Mouse (Mus musculus): ENCODE measurements around the gene Thumpd2. TPM values are rescaled to one million over a fixed set of nuclear protein-coding genes. Genes with fewer than 3 reads are reported as not detected.

Thumpd2 gene
- polyA plus RNA-seq, 1 experiment from 2014 or later = 15.0 TPM

DNA sequence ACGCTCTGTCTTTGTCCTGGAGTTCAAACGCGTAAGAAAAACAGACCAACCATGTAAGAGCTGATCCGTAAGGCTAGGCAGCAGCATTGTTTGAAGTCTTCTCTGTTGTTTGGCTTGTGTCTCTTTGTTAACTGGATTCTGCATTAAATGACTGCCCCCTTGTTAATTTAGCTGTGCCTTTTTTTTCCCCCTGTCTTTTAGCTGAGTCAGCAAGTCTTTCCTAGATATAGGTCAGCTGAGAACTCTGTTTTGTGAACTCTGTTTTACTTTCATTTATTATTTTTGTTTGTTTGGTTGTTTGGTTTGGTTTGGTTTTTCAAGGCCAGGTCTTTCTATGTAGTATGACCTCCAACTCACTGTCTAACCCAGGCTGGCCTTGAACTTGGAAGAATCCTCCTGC lies 63.2 kb downstream of the Thumpd2 start:
- DNase-seq (ENCODE audit: low spot score) = no peak
- WGBS = 95% methylated on average over 4 of the region's 4 CpGs
- no peak overlapping the region for H3K9ac ChIP-seq (ENCODE audit: low read length)
- no peak overlapping the region for H3K4me2 ChIP-seq (ENCODE audit: low read depth, severe bottlenecking)
- no peaks in the 10 kb centered on the region for H3K27me3 ChIP-seq (ENCODE audit: control insufficient read depth, insufficient read depth, low read length)
- H3K27ac ChIP-seq (replicated peaks; ENCODE audit: low read depth, low read length) = no peak overlapping the region
- H3K4me1 ChIP-seq (ENCODE audit: control insufficient read depth, insufficient read depth, low read length) = no peaks in the 10 kb centered on the region
- ATAC-seq (ENCODE audit: insufficient number of reproducible peaks, low FRiP score, low TSS enrichment, low read depth) = no peak
- H3K36me3 ChIP-seq (ENCODE audit: control insufficient read depth, insufficient read depth, low read length) = no peaks in the 10 kb centered on the region
- no peak overlapping the region for H3K4me3 ChIP-seq (ENCODE audit: low read depth, low read length)
- no peaks in the 10 kb centered on the region for H3K9me3 ChIP-seq (ENCODE audit: control insufficient read depth, low read length)

DNA sequence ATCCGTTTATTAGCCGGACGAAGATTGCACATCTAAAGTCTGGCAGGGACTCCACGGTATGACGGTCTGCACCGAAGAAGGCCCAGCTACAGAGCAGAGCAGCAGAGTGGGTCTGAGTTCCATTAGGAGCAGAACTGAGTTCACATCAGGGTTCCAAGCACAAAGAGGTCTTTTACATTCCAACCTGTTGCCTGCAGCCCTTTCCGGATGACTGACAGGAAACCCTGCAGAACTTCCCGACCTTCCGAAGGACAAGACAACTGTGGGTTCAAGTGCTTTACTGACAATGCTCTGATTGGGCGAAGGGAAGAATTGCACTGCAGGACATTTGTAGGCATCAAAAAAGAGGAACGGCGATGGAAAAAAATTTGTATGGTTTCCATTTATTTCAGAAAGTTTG lies 63.9 kb downstream of the Thumpd2 start:
- no peak for DNase-seq (ENCODE audit: low spot score)
- Histone ChIP-seq H3K27ac (replicated peaks; ENCODE audit: low read depth, low read length) (no peak overlapping the region), H3K27me3 (ENCODE audit: control insufficient read depth, insufficient read depth, low read length) (no peaks in the 10 kb centered on the region), H3K9me3 (ENCODE audit: control insufficient read depth, low read length) (no peaks in the 10 kb centered on the region), H3K4me3 (ENCODE audit: low read depth, low read length) (no peak overlapping the region), H3K4me2 (ENCODE audit: low read depth, severe bottlenecking) (no peak overlapping the region), H3K36me3 (ENCODE audit: control insufficient read depth, insufficient read depth, low read length) (no peaks in the 10 kb centered on the region), H3K4me1 (ENCODE audit: control insufficient read depth, insufficient read depth, low read length) (no peaks in the 10 kb centered on the region), H3K9ac (ENCODE audit: low read length) (no peak overlapping the region)
- ATAC-seq (ENCODE audit: insufficient number of reproducible peaks, low FRiP score, low TSS enrichment, low read depth) = no peak
- 89% methylated on average over 12 of the region's 12 CpGs for WGBS

DNA sequence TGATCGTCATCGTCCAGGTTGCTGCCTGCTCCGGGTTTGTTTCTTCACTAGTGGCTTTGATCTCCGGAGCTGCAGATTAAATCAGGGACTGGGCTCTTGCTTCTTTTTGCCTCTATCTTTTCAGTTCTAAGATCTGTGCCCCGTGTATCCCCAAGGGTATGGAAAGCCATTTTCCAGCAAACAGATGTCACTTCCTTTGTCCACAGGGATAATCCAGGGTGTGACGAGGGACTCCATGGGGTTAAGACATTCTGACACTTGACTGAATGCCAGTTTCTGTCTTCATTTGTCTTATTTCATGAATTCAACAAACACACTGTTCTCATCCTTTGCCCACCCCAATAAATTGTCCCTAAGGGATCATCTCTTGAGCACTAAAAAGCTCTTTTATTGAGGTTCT lies 65.9 kb downstream of the Thumpd2 start:
- ATAC-seq (ENCODE audit: insufficient number of reproducible peaks, low FRiP score, low TSS enrichment, low read depth) (no peak), DNase-seq (ENCODE audit: low spot score) (no peak)
- no peak overlapping the region for H3K27ac ChIP-seq (replicated peaks; ENCODE audit: low read depth, low read length)
- no peak overlapping the region for H3K4me3 ChIP-seq (ENCODE audit: low read depth, low read length)
- no peaks in the 10 kb centered on the region for H3K9me3 ChIP-seq (ENCODE audit: control insufficient read depth, low read length)
- 55% methylated on average over 6 of the region's 6 CpGs for WGBS
- H3K4me2 ChIP-seq (ENCODE audit: low read depth, severe bottlenecking) = no peak overlapping the region
- no peaks in the 10 kb centered on the region for H3K27me3 ChIP-seq (ENCODE audit: control insufficient read depth, insufficient read depth, low read length)
- no peak overlapping the region for H3K9ac ChIP-seq (ENCODE audit: low read length)
- H3K4me1 ChIP-seq (ENCODE audit: control insufficient read depth, insufficient read depth, low read length) = no peaks in the 10 kb centered on the region
- H3K36me3 ChIP-seq (ENCODE audit: control insufficient read depth, insufficient read depth, low read length) = no peaks in the 10 kb centered on the region

DNA sequence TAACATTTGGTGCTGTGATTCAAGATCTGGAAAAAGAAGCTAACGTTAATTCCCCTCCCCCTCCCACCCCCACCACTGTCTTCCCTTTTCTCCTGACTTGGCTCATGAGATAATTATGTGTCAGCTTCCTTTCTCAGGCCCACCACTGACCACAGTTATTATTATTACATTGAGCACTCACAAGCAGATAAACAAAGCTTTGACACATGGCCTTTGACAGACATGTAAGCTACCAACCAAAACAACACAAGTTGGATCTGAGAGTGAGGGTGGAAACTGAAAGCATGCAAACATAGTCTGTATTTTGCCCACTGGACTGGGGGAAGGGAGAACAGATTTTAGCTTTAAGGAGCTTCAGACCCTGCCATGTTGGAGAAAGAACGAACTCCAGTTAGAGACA lies 67.7 kb downstream of the Thumpd2 start:
- Histone ChIP-seq H3K4me2 (ENCODE audit: low read depth, severe bottlenecking) (no peak overlapping the region), H3K36me3 (ENCODE audit: control insufficient read depth, insufficient read depth, low read length) (no peaks in the 10 kb centered on the region), H3K27me3 (ENCODE audit: control insufficient read depth, insufficient read depth, low read length) (no peaks in the 10 kb centered on the region), H3K27ac (replicated peaks; ENCODE audit: low read depth, low read length) (no peak overlapping the region), H3K9me3 (ENCODE audit: control insufficient read depth, low read length) (no peaks in the 10 kb centered on the region), H3K4me3 (ENCODE audit: low read depth, low read length) (no peak overlapping the region), H3K4me1 (ENCODE audit: control insufficient read depth, insufficient read depth, low read length) (no peaks in the 10 kb centered on the region), H3K9ac (ENCODE audit: low read length) (no peak overlapping the region)
- ATAC-seq (ENCODE audit: insufficient number of reproducible peaks, low FRiP score, low TSS enrichment, low read depth) (no peak), DNase-seq (ENCODE audit: low spot score) (no peak)
- 87% methylated on average over 2 of the region's 2 CpGs for WGBS

DNA sequence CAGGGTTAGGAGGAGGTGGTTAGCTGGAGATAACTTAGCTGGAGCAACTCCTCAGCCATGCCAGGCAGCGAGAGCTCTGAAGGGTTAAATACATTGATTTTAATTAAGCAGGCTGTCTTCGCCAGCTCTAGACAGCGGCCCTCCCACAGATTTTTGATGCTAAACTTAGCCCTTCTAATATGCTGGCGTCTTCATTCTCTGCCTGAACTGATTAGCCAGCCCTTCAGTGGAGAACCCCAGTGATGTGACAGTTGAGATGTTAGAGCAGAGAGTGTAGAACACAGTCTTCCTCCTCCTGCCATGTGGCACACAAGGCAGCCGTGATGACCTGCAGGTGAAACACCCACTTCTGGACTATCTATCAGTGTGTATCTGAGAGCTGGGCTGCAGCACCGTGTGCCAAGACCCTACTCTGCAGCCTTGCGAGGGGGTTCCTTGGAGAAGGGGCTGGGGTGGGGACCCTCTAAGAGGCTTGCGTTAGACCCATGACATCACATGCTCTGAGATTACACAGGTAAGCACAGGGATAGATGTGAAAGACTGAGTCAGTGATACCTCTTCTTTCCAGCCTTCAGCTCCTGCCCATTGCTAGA lies 73.3 kb downstream of the Thumpd2 start:
- no peaks in the 10 kb centered on the region for H3K9me3 ChIP-seq (ENCODE audit: control insufficient read depth, low read length)
- H3K9ac ChIP-seq (ENCODE audit: low read length) = no peak overlapping the region
- no peaks in the 10 kb centered on the region for H3K4me1 ChIP-seq (ENCODE audit: control insufficient read depth, insufficient read depth, low read length)
- H3K36me3 ChIP-seq (ENCODE audit: control insufficient read depth, insufficient read depth, low read length) = no peaks in the 10 kb centered on the region
- 72% methylated on average over 8 of the region's 8 CpGs for WGBS
- H3K27ac ChIP-seq (replicated peaks; ENCODE audit: low read depth, low read length) = no peak overlapping the region
- no peak overlapping the region for H3K4me2 ChIP-seq (ENCODE audit: low read depth, severe bottlenecking)
- ATAC-seq (ENCODE audit: insufficient number of reproducible peaks, low FRiP score, low TSS enrichment, low read depth) (no peak), DNase-seq (ENCODE audit: low spot score) (no peak)
- no peaks in the 10 kb centered on the region for H3K27me3 ChIP-seq (ENCODE audit: control insufficient read depth, insufficient read depth, low read length)
- H3K4me3 ChIP-seq (ENCODE audit: low read depth, low read length) = no peak overlapping the region

DNA sequence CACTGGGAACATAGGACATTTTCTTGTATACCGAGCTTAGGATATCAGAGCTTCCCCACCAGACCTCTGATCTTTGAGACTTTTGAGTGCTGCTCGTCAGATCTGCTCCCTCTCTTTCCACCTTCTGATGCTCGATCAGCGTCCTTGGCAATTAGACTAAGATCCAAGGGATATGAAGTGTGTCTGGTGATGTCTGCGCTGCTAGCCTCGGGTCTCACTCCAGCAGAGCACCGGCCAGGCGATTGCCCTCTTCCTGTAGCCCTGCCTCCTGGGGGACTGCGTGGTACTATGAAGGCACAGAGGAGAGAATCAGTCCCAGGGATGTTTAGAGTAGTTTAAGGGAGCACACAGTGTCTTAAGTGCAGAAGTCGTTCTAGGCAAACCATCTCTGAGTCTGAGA lies 81.9 kb downstream of the Thumpd2 start:
- no peak overlapping the region for H3K27ac ChIP-seq (replicated peaks; ENCODE audit: low read depth, low read length)
- no peaks in the 10 kb centered on the region for H3K36me3 ChIP-seq (ENCODE audit: control insufficient read depth, insufficient read depth, low read length)
- H3K4me1 ChIP-seq (ENCODE audit: control insufficient read depth, insufficient read depth, low read length) = no peaks in the 10 kb centered on the region
- H3K4me3 ChIP-seq (ENCODE audit: low read depth, low read length) = no peak overlapping the region
- WGBS = 74% methylated on average over 10 of the region's 10 CpGs
- no peak overlapping the region for H3K9ac ChIP-seq (ENCODE audit: low read length)
- H3K27me3 ChIP-seq (ENCODE audit: control insufficient read depth, insufficient read depth, low read length) = no peaks in the 10 kb centered on the region
- H3K9me3 ChIP-seq (ENCODE audit: control insufficient read depth, low read length) = no peaks in the 10 kb centered on the region
- ATAC-seq (ENCODE audit: insufficient number of reproducible peaks, low FRiP score, low TSS enrichment, low read depth) = no peak
- no peak for DNase-seq (ENCODE audit: low spot score)
- H3K4me2 ChIP-seq (ENCODE audit: low read depth, severe bottlenecking) = no peak overlapping the region

DNA sequence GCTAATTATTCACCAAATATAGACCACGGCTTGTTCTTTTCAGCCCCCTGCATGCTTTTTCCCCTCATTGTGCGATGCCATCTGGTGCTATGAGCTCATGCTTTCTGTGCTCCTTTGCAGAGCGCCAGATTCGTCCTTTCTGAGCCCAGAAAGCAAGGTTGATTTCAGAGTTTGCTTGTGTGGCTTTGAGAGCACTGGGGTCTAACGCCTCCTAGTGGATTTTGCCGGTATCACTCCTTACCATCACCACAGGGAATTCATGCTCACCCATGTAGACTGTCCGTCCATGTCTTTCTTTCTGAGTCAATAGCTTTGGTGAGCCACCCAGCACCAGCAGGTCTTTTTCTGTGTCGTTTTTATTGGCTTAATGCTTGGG lies 82.5 kb downstream of the Thumpd2 start:
- H3K9me3 ChIP-seq (ENCODE audit: control insufficient read depth, low read length) = no peaks in the 10 kb centered on the region
- DNase-seq (ENCODE audit: low spot score) (peak; percentile 87), ATAC-seq (ENCODE audit: insufficient number of reproducible peaks, low FRiP score, low TSS enrichment, low read depth) (no peak)
- H3K36me3 ChIP-seq (ENCODE audit: control insufficient read depth, insufficient read depth, low read length) = no peaks in the 10 kb centered on the region
- no peak overlapping the region for H3K27ac ChIP-seq (replicated peaks; ENCODE audit: low read depth, low read length)
- H3K27me3 ChIP-seq (ENCODE audit: control insufficient read depth, insufficient read depth, low read length) = no peaks in the 10 kb centered on the region
- H3K9ac ChIP-seq (ENCODE audit: low read length) = no peak overlapping the region
- 15% methylated on average over 8 of the region's 8 CpGs for WGBS
- no peak overlapping the region for H3K4me3 ChIP-seq (ENCODE audit: low read depth, low read length)
- H3K4me1 ChIP-seq (ENCODE audit: control insufficient read depth, insufficient read depth, low read length) = no peaks in the 10 kb centered on the region
- H3K4me2 ChIP-seq (ENCODE audit: low read depth, severe bottlenecking) = no peak overlapping the region

DNA sequence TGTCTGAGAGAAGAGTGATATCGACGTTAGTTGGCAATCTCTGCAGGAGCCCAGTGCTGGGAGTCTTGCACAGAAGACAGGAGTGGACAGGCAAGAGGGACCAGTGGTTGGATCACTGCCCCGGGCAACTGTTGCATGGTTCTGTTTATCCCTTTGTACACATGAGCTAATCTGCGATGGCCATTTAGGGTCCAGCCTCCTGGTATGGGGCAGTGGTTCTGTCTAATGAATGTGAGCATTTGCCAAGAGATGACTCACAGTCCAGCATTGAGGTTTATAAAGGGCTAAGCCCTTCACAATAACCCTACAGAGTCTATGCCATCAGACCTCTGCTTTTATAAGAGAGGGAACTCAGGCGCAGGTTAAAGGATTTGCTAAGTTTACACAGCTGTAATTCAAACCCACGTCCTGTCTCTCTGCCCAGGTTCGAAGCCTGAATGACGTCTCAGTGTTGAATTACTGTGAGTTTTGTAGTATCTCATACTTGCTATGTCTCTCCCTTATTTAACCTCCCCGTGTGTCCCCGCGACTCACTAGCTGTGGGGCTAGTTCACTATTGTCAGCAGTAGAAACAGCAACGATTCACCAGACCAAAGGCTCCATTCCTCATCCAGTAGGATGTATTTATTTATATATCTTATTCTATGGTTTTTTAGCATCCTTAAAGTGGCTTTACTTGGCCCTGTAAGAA lies 83.0 kb downstream of the Thumpd2 start:
- Histone ChIP-seq H3K27ac (replicated peaks; ENCODE audit: low read depth, low read length) (no peak overlapping the region), H3K9ac (ENCODE audit: low read length) (no peak overlapping the region), H3K9me3 (ENCODE audit: control insufficient read depth, low read length) (no peaks in the 10 kb centered on the region), H3K4me3 (ENCODE audit: low read depth, low read length) (no peak overlapping the region), H3K4me1 (ENCODE audit: control insufficient read depth, insufficient read depth, low read length) (no peaks in the 10 kb centered on the region), H3K27me3 (ENCODE audit: control insufficient read depth, insufficient read depth, low read length) (no peaks in the 10 kb centered on the region), H3K4me2 (ENCODE audit: low read depth, severe bottlenecking) (no peak overlapping the region), H3K36me3 (ENCODE audit: control insufficient read depth, insufficient read depth, low read length) (no peaks in the 10 kb centered on the region)
- no peak for DNase-seq (ENCODE audit: low spot score)
- no peak for ATAC-seq (ENCODE audit: insufficient number of reproducible peaks, low FRiP score, low TSS enrichment, low read depth)
- 81% methylated on average over 12 of the region's 12 CpGs for WGBS

DNA sequence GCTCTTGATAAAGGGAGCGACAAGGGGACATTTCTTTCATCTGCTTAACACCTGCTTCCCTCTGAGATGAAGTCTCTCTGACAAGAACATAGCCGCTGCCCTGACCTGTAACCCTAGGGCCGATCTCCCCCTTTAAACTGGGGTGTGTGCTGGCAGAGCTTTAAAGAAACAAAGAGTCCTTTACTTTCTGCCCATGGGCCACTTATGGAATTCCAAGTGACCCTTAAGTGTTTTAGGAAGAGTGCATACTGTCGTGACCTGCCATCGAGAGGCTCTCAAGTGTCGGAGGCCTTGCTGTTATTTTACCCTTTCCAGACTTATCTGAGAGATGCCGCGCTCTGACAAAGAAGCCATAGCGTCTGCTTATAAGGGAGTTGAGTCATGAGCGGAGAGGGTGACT lies 84.8 kb downstream of the Thumpd2 start:
- Histone ChIP-seq H3K9me3 (ENCODE audit: control insufficient read depth, low read length) (no peaks in the 10 kb centered on the region), H3K27ac (replicated peaks; ENCODE audit: low read depth, low read length) (no peak overlapping the region), H3K4me1 (ENCODE audit: control insufficient read depth, insufficient read depth, low read length) (no peaks in the 10 kb centered on the region), H3K4me3 (ENCODE audit: low read depth, low read length) (no peak overlapping the region), H3K36me3 (ENCODE audit: control insufficient read depth, insufficient read depth, low read length) (no peaks in the 10 kb centered on the region), H3K9ac (ENCODE audit: low read length) (no peak overlapping the region), H3K27me3 (ENCODE audit: control insufficient read depth, insufficient read depth, low read length) (no peaks in the 10 kb centered on the region), H3K4me2 (ENCODE audit: low read depth, severe bottlenecking) (no peak overlapping the region)
- DNase-seq (ENCODE audit: low spot score) = no peak
- WGBS = 80% methylated on average over 10 of the region's 10 CpGs
- ATAC-seq (ENCODE audit: insufficient number of reproducible peaks, low FRiP score, low TSS enrichment, low read depth) = no peak

All from limb, embryonic 11.5 days (tissue).